Mouse (Mus musculus) hindlimb bud, embryonic 11.5 days (tissue): Measurements from ENCODE around the gene Pacsin3.

Source experiments
- DNase-seq: peaks from one replicate; pipeline ENCODE4 v3.0.0-alpha.2; 2012; ENCODE audit warnings: low read depth, low spot score; ENCODE audit errors: extremely low spot score

Pacsin3 gene

GRCm38 (mm10) chr2:91258830-91259229 is 3.1 kb downstream of the Pacsin3 start:
- no peak for DNase-seq

- no peak for DNase-seq
These were observed 3.7 kb downstream of the Pacsin3 start for GRCm38 (mm10) chr2:91259493-91259892.

GRCm38 (mm10) chr2:91263692-91264660 is 8.2 kb downstream of the Pacsin3 start:
- no peak for DNase-seq

- DNase-seq, result peak; percentile 76
These were observed 9.2 kb downstream of the Pacsin3 start, which contains the start of gene Arfgap2 for GRCm38 (mm10) chr2:91264711-91265681. TSS of gene Arfgap2 (plus strand) at chr2:91264974.

GRCm38 (mm10) chr2:91268042-91268441 is 12.3 kb downstream of the Pacsin3 start:
- DNase-seq, result no peak

- DNase-seq, result no peak
These were observed 13.0 kb downstream of the Pacsin3 start for GRCm38 (mm10) chr2:91268706-91269105.

- no peak for DNase-seq
These were observed 14.0 kb downstream of the Pacsin3 start for GRCm38 (mm10) chr2:91269687-91270133.

- DNase-seq, result no peak
These were observed 23.1 kb downstream of the Pacsin3 start for GRCm38 (mm10) chr2:91278749-91279371.

- no peak for DNase-seq
These were observed 23.6 kb downstream of the Pacsin3 start for GRCm38 (mm10) chr2:91279372-91279755.

- DNase-seq, result no peak
These were observed 25.6 kb downstream of the Pacsin3 start for GRCm38 (mm10) chr2:91281366-91281765.

GRCm38 (mm10) chr2:91283972-91284371 is 28.2 kb downstream of the Pacsin3 start:
- DNase-seq, result no peak

- no peak for DNase-seq
These were observed 28.8 kb downstream of the Pacsin3 start for GRCm38 (mm10) chr2:91284375-91285199.

- DNase-seq, result no peak
These were observed 30.2 kb downstream of the Pacsin3 start for GRCm38 (mm10) chr2:91285885-91286505.

- no peak for DNase-seq
These were observed 31.8 kb downstream of the Pacsin3 start for GRCm38 (mm10) chr2:91287563-91287962.

- no peak for DNase-seq
These were observed 35.6 kb downstream of the Pacsin3 start for GRCm38 (mm10) chr2:91291197-91292007.

- DNase-seq, result no peak
These were observed 38.5 kb downstream of the Pacsin3 start for GRCm38 (mm10) chr2:91294226-91294625.

GRCm38 (mm10) chr2:91295895-91296294 is 40.1 kb downstream of the Pacsin3 start:
- DNase-seq, result no peak

GRCm38 (mm10) chr2:91299156-91299555 is 43.4 kb downstream of the Pacsin3 start:
- no peak for DNase-seq

GRCm38 (mm10) chr2:91300784-91301183 is 45.0 kb downstream of the Pacsin3 start:
- DNase-seq, result no peak
